Mouse (Mus musculus) frontal cortex, postnatal 10 days (tissue): ENCODE results near the gene Ppp1r12a.
A peak's percentile ranks its signal among the peaks of the same experiment; 100 is the strongest.

Experiments
- DNase-seq, 2 experiments: peaks; one replicate each; pipeline ENCODE4 v3.0.0; 2022; ENCODE audit warnings: low spot score in 2 of 2, mixed read lengths in 1 of 2

Ppp1r12a gene

GRCm38 (mm10) chr10:108291688-108292471 lies 129.9 kb downstream of the Ppp1r12a start:
- DNase-seq, result no peak

GRCm38 (mm10) chr10:108292651-108293050 lies 130.7 kb downstream of the Ppp1r12a start:
- no peak for DNase-seq

GRCm38 (mm10) chr10:108293620-108294195 lies 131.7 kb downstream of the Ppp1r12a start:
- no peak for DNase-seq

GRCm38 (mm10) chr10:108294766-108295165 lies 132.8 kb downstream of the Ppp1r12a start:
- DNase-seq, result no peak

GRCm38 (mm10) chr10:108296446-108296845 lies 134.5 kb downstream of the Ppp1r12a start:
- no peak for DNase-seq

- no peak for DNase-seq
Observed at GRCm38 (mm10) chr10:108298261-108298660, 136.3 kb downstream of the Ppp1r12a start.

- no peak for DNase-seq
Observed at GRCm38 (mm10) chr10:108298841-108299545, 137.0 kb downstream of the Ppp1r12a start.

GRCm38 (mm10) chr10:108299828-108300227 lies 137.8 kb downstream of the Ppp1r12a start:
- DNase-seq, result no peak

GRCm38 (mm10) chr10:108300843-108301242 lies 138.8 kb downstream of the Ppp1r12a start:
- DNase-seq, result peak; percentile 42 to 72

- DNase-seq, result no peak
Observed at GRCm38 (mm10) chr10:108307772-108308171, 145.8 kb downstream of the Ppp1r12a start.

GRCm38 (mm10) chr10:108310195-108310594 lies 148.2 kb downstream of the Ppp1r12a start:
- no peak for DNase-seq

- DNase-seq, result no peak
Observed at GRCm38 (mm10) chr10:108311396-108311795, 149.4 kb downstream of the Ppp1r12a start.

- DNase-seq, result no peak
Observed at GRCm38 (mm10) chr10:108313845-108314244, 151.9 kb downstream of the Ppp1r12a start.

GRCm38 (mm10) chr10:108314396-108314795 lies 152.4 kb downstream of the Ppp1r12a start:
- DNase-seq, result no peak

- DNase-seq, result no peak
Observed at GRCm38 (mm10) chr10:108315236-108315635, 153.2 kb downstream of the Ppp1r12a start.

- DNase-seq, result no peak
Observed at GRCm38 (mm10) chr10:108328356-108328755, 166.4 kb downstream of the Ppp1r12a start.

GRCm38 (mm10) chr10:108328983-108329382 lies 167.0 kb downstream of the Ppp1r12a start:
- DNase-seq, result no peak

GRCm38 (mm10) chr10:108329771-108330170 lies 167.8 kb downstream of the Ppp1r12a start:
- DNase-seq, result no peak

- DNase-seq, result no peak
Observed at GRCm38 (mm10) chr10:108330964-108331363, 169.0 kb downstream of the Ppp1r12a start.

- peak in 1 of 2 experiments; percentile 27 for DNase-seq
Observed at GRCm38 (mm10) chr10:108331784-108332561, 170.0 kb downstream of the Ppp1r12a start, which contains the start of gene Pawr. Pawr (plus strand) TSS chr10:108332121.
